Mouse (Mus musculus): ENCODE results near the gene Fcrla. TPM values are rescaled to one million over a fixed set of nuclear protein-coding genes. Genes with fewer than 3 reads are reported as not detected.
A peak's percentile ranks its signal among the peaks of the same experiment; 100 is the strongest.

Gene Fcrla
- polyA plus RNA-seq, 1 experiment, result 142 TPM

- Histone ChIP-seq H3K27me3 (ENCODE audit: control insufficient read depth, insufficient read depth, low read length) (no peaks in the 10 kb centered on the region), H3K36me3 (ENCODE audit: control insufficient read depth, insufficient read depth, low read length) (peaks cover 12% of the 10 kb centered on the region), H3K4me1 (ENCODE audit: control insufficient read depth, insufficient read depth, insufficient read length) (peaks cover 14% of the 10 kb centered on the region), H3K4me3 (ENCODE audit: extremely low read depth, insufficient read depth, insufficient read length) (no peak overlapping the region), H3K27ac (ENCODE audit: insufficient read depth, low read length) (no peak overlapping the region)
- TF ChIP-seq CTCF (IDR thresholded peaks at IDR 0.05; ENCODE audit: extremely low read depth, insufficient read depth, insufficient read length, insufficient replicate concordance) (no peak), POLR2A (IDR thresholded peaks at IDR 0.05; ENCODE audit: low read depth, low read length) (no peak)
- DNase-seq (ENCODE audit: low read depth in 1 of 2, low spot score in 2 of 2), result no peak
- WGBS, result 85% methylated on average over 6 of the region's 6 CpGs
Observed at GRCm38 (mm10) chr1:170972494-170972893, 45.1 kb upstream of the Fcrla start.

- no peaks in the 10 kb centered on the region for H3K27me3 ChIP-seq (ENCODE audit: control insufficient read depth, insufficient read depth, low read length)
- no peak overlapping the region for H3K4me3 ChIP-seq (ENCODE audit: extremely low read depth, insufficient read depth, insufficient read length)
- 52% methylated on average over 1 of the region's 1 CpGs for WGBS
- TF ChIP-seq POLR2A (IDR thresholded peaks at IDR 0.05; ENCODE audit: low read depth, low read length), result no peak
- no peak for TF ChIP-seq CTCF (IDR thresholded peaks at IDR 0.05; ENCODE audit: extremely low read depth, insufficient read depth, insufficient read length, insufficient replicate concordance)
- no peak overlapping the region for H3K27ac ChIP-seq (ENCODE audit: insufficient read depth, low read length)
- no peak for DNase-seq (ENCODE audit: low read depth in 1 of 2, low spot score in 2 of 2)
- H3K4me1 ChIP-seq (ENCODE audit: control insufficient read depth, insufficient read depth, insufficient read length), result peaks cover 3% of the 10 kb centered on the region; the same call in 1 of the 2 replicates
- peaks cover 24% of the 10 kb centered on the region for H3K36me3 ChIP-seq (ENCODE audit: control insufficient read depth, insufficient read depth, low read length)
Observed at GRCm38 (mm10) chr1:170968576-170968975, 41.2 kb upstream of the Fcrla start.

- no peak for DNase-seq (ENCODE audit: low read depth in 1 of 2, low spot score in 2 of 2)
- WGBS, result 59% methylated on average over 3 of the region's 3 CpGs
- Histone ChIP-seq H3K27ac (ENCODE audit: insufficient read depth, low read length) (peak overlapping the region; percentile 30; the same call in 1 of the 2 replicates), H3K27me3 (ENCODE audit: control insufficient read depth, insufficient read depth, low read length) (no peaks in the 10 kb centered on the region), H3K36me3 (ENCODE audit: control insufficient read depth, insufficient read depth, low read length) (peaks cover 28% of the 10 kb centered on the region), H3K4me3 (ENCODE audit: extremely low read depth, insufficient read depth, insufficient read length) (no peak overlapping the region), H3K4me1 (ENCODE audit: control insufficient read depth, insufficient read depth, insufficient read length) (no peaks in the 10 kb centered on the region)
- TF ChIP-seq CTCF (IDR thresholded peaks at IDR 0.05; ENCODE audit: extremely low read depth, insufficient read depth, insufficient read length, insufficient replicate concordance) (no peak), POLR2A (IDR thresholded peaks at IDR 0.05; ENCODE audit: low read depth, low read length) (no peak)
Observed at GRCm38 (mm10) chr1:170967581-170967980, 40.2 kb upstream of the Fcrla start.

GRCm38 (mm10) chr1:170963087-170963486, 35.7 kb upstream of the Fcrla start:
- peaks cover 26% of the 10 kb centered on the region for H3K36me3 ChIP-seq (ENCODE audit: control insufficient read depth, insufficient read depth, low read length)
- TF ChIP-seq POLR2A (IDR thresholded peaks at IDR 0.05; ENCODE audit: low read depth, low read length), result no peak
- no peak for TF ChIP-seq CTCF (IDR thresholded peaks at IDR 0.05; ENCODE audit: extremely low read depth, insufficient read depth, insufficient read length, insufficient replicate concordance)
- peaks cover 3% of the 10 kb centered on the region; the same call in 1 of the 2 replicates for H3K4me1 ChIP-seq (ENCODE audit: control insufficient read depth, insufficient read depth, insufficient read length)
- H3K27me3 ChIP-seq (ENCODE audit: control insufficient read depth, insufficient read depth, low read length), result no peaks in the 10 kb centered on the region
- DNase-seq (ENCODE audit: low read depth in 1 of 2, low spot score in 2 of 2), result no peak
- no peak overlapping the region for H3K4me3 ChIP-seq (ENCODE audit: extremely low read depth, insufficient read depth, insufficient read length)
- WGBS, result 88% methylated on average over 7 of the region's 7 CpGs
- no peak overlapping the region for H3K27ac ChIP-seq (ENCODE audit: insufficient read depth, low read length)

GRCm38 (mm10) chr1:170962301-170962700, 34.9 kb upstream of the Fcrla start:
- H3K27ac ChIP-seq (ENCODE audit: insufficient read depth, low read length), result no peak overlapping the region
- 72% methylated on average over 2 of the region's 2 CpGs for WGBS

GRCm38 (mm10) chr1:170961101-170961500, 33.7 kb upstream of the Fcrla start:
- WGBS, result 81% methylated on average over 6 of the region's 6 CpGs
- no peaks in the 10 kb centered on the region for H3K27me3 ChIP-seq (ENCODE audit: control insufficient read depth, insufficient read depth, low read length)
- H3K4me1 ChIP-seq (ENCODE audit: control insufficient read depth, insufficient read depth, insufficient read length), result peaks cover 3% of the 10 kb centered on the region; the same call in 1 of the 2 replicates
- no peak overlapping the region for H3K4me3 ChIP-seq (ENCODE audit: extremely low read depth, insufficient read depth, insufficient read length)
- H3K36me3 ChIP-seq (ENCODE audit: control insufficient read depth, insufficient read depth, low read length), result peaks cover 21% of the 10 kb centered on the region
- no peak for TF ChIP-seq CTCF (IDR thresholded peaks at IDR 0.05; ENCODE audit: extremely low read depth, insufficient read depth, insufficient read length, insufficient replicate concordance)
- TF ChIP-seq POLR2A (IDR thresholded peaks at IDR 0.05; ENCODE audit: low read depth, low read length), result no peak
- no peak overlapping the region for H3K27ac ChIP-seq (ENCODE audit: insufficient read depth, low read length)
- no peak for DNase-seq (ENCODE audit: low read depth in 1 of 2, low spot score in 2 of 2)

More at GRCm38 (mm10) chr1:170962301-170962700, 34.9 kb upstream of the Fcrla start:
- Histone ChIP-seq H3K36me3 (ENCODE audit: control insufficient read depth, insufficient read depth, low read length) (peaks cover 24% of the 10 kb centered on the region), H3K4me3 (ENCODE audit: extremely low read depth, insufficient read depth, insufficient read length) (no peak overlapping the region), H3K27me3 (ENCODE audit: control insufficient read depth, insufficient read depth, low read length) (no peaks in the 10 kb centered on the region), H3K4me1 (ENCODE audit: control insufficient read depth, insufficient read depth, insufficient read length) (peaks cover 3% of the 10 kb centered on the region; the same call in 1 of the 2 replicates)
- TF ChIP-seq CTCF (IDR thresholded peaks at IDR 0.05; ENCODE audit: extremely low read depth, insufficient read depth, insufficient read length, insufficient replicate concordance) (no peak), POLR2A (IDR thresholded peaks at IDR 0.05; ENCODE audit: low read depth, low read length) (no peak)
- DNase-seq (ENCODE audit: low read depth in 1 of 2, low spot score in 2 of 2), result no peak

GRCm38 (mm10) chr1:170959791-170960190, 32.4 kb upstream of the Fcrla start:
- WGBS, result 60% methylated on average over 2 of the region's 2 CpGs
- DNase-seq (ENCODE audit: low read depth in 1 of 2, low spot score in 2 of 2), result no peak
- TF ChIP-seq CTCF (IDR thresholded peaks at IDR 0.05; ENCODE audit: extremely low read depth, insufficient read depth, insufficient read length, insufficient replicate concordance) (no peak), POLR2A (IDR thresholded peaks at IDR 0.05; ENCODE audit: low read depth, low read length) (no peak)

More at GRCm38 (mm10) chr1:170959791-170960190, 32.4 kb upstream of the Fcrla start:
- Histone ChIP-seq H3K36me3 (ENCODE audit: control insufficient read depth, insufficient read depth, low read length) (peaks cover 15% of the 10 kb centered on the region), H3K4me1 (ENCODE audit: control insufficient read depth, insufficient read depth, insufficient read length) (peaks cover 3% of the 10 kb centered on the region; the same call in 1 of the 2 replicates), H3K27ac (ENCODE audit: insufficient read depth, low read length) (peak overlapping the region; percentile 20; the same call in 1 of the 2 replicates), H3K4me3 (ENCODE audit: extremely low read depth, insufficient read depth, insufficient read length) (no peak overlapping the region), H3K27me3 (ENCODE audit: control insufficient read depth, insufficient read depth, low read length) (no peaks in the 10 kb centered on the region)
